Mouse (Mus musculus) MN1 (cell line): ENCODE results near the gene Fancd2os.

Source experiments
- DNase-seq: peaks from one replicate; pipeline ENCODE4 v3.0.0-alpha.2; 2016; ENCODE audit warnings: low spot score

The Fancd2os gene

DNA sequence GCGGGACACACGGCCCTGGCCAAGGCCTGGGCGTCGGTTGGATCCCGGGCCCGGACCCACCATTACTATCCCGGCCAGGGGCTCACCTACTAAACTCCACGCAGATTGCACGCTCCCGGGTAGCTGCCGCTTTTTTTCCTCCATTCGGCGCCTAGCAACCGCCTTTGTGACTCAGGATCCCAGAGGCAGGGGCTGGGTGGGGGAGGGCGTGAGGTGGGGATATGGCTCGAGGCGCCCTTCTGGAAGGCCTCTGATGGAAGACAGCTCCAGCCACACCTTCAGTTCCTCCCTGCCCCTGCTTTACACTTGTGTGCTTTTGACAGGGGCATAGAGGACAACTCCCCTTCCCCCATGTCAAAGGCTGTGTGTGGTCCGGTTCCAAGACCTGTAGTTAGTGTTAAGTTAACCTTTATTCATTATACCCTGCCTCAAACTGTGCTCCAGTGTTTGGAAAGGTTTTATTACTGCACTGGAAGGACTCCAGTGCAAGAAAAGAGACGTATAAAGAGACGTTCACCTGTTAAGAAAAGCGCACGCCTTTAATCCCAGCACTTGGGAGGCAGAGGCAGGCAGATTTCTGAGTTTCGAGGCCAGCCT is at the start of gene Fancd2os:
Gene Fancd2os (minus strand): TSS at position 173 of the 597 bp plus-strand sequence.
- DNase-seq: peak; percentile 36

GRCm38 (mm10) chr6:113650197-113650640 is 49.7 kb upstream of the Fancd2os start:
- DNase-seq: no peak

- DNase-seq: peak; percentile 9
These were observed 49.1 kb upstream of the Fancd2os start for GRCm38 (mm10) chr6:113649346-113650196.

GRCm38 (mm10) chr6:113644808-113645207 is 44.3 kb upstream of the Fancd2os start:
- no peak for DNase-seq

GRCm38 (mm10) chr6:113643967-113644366 is 43.5 kb upstream of the Fancd2os start:
- no peak for DNase-seq

DNA sequence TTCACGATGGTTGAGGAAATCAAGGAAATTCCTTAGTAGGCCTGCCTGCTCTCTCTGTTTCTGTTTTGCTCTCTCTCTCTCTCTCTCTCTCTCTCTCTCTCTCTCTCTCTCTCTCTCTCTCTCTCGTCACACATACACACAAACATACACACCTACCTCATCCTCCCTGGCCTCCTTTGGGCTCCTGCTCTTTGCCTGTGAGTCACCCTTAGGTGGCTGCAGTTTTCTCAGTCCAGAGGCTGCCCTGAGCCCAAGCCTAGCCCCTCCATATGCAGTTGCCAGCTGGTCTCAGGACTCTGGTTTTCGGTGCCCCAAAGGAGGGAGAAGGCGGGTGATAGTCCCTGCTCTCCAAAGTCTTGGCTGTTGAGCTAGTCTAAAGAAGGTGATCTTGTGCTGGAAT is 42.5 kb upstream of the Fancd2os start:
- DNase-seq: no peak

DNA sequence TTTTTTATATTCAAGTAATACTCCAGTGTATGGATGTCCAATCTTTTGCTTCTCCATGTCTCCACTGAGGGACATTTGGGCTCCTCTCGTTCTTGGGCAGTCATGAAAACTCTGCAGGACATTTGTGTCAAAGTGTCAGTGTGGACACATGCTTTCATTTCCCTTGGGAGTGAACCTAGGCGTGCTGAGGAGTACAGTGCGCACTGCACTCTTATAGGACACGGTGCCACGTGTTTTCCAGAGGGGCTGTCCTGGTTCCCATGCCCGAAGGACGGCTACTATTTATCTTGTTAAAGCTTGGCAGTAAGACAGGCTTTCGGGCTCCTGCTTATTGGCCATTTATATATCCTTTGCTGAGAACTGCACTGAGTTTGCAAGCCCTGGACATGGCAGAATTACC is 42.1 kb upstream of the Fancd2os start:
- DNase-seq: no peak

DNA sequence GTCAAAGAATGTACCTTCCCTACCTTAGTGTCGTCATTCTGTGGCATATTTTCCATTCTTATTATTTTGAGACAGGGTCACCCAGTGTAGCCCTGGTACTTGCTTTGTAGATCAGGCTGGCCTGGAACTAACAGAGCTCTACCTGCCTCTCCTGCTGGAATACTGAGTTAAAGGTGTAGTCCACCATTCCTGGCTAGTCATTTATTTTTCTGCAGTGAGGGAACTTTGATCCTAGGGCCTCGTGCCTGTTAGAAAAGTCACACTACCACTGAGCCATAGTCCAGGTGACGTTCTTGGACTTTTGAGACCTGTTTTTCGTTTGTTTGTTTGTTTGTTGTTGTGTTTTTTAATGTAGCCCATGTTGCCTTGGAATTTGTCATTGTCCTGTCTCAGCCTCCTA is 38.7 kb upstream of the Fancd2os start:
- no peak for DNase-seq

DNA sequence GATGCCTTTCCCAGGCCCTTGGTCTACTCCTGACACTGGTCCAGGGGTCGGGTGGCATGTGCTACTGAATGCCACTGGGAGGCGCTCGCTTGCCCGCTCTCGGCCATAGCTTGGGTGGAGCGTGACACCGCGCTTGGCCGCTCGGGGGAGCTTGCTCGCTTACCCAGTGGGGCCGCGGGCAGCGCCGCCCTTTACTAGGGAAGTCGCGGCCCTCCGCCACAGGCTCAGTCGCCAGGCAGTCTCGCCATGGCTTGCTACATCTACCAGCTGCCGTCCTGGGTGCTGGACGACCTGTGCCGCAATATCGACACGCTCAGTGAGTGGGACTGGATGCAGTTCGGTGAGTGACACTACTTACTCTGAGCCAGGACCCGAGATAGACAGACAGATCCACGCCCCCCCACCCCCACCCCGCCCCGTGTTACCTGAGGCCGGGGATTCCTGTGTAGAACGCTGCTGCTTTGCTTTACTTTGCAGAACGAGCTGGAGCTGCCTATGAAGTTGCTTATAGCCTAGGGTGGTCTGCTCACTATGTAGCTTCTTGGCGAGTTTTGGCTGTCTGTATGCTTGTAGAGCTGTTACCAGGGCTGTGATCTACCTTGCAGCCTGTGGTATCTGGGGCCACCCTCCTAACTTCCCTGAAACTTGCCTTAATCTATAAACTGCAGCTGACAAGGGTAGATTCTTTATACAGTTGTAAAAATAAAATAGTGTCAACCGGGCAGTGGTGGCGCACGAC is 38.0 kb upstream of the Fancd2os start, which contains the start of gene Irak2:
Gene Irak2 (plus strand): TSS at position 166 of the 739 bp plus-strand sequence.
- peak; percentile 93 for DNase-seq

DNA sequence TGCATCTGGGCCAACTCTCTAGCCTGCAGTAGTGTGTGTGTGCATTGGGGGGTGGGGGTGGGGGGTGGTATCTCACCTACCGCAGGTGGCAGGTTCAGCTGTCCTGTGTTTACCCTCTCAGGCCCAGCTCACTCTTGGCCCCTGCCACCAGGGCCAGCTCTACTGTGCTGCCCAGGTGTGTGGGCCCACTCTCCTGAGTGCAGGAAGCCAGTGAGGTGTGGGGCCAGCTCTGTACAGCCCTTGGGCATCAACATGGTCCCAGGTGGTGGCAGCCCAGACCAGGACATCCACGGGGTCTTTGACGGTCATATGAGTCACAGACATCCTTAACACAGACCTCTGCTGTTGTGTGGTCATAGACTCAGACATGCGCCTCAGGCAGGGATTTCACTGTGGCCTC is 32.3 kb upstream of the Fancd2os start:
- DNase-seq: no peak

DNA sequence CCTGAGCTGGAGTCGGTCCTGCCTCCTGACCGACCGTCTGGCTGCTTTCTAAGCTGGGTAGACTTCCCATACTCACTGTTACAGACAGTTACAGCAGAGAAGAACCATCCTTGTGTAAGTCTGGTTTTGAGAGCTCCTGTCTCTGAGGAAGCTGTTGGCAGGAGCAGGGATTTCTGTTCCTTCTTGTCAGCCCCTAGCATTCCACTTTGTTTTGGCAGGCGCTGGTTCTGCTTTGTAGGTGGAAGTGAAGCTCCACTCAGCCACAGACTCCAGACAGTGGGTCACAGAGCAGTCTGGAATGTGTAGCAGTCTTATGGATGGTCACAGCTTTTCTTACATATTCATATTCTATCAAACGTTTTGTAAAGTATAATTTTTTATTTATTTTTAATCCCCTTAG is 29.8 kb upstream of the Fancd2os start:
- DNase-seq: no peak

- DNase-seq: peak; percentile 5
These were observed 24.7 kb upstream of the Fancd2os start for GRCm38 (mm10) chr6:113624989-113625770.

DNA sequence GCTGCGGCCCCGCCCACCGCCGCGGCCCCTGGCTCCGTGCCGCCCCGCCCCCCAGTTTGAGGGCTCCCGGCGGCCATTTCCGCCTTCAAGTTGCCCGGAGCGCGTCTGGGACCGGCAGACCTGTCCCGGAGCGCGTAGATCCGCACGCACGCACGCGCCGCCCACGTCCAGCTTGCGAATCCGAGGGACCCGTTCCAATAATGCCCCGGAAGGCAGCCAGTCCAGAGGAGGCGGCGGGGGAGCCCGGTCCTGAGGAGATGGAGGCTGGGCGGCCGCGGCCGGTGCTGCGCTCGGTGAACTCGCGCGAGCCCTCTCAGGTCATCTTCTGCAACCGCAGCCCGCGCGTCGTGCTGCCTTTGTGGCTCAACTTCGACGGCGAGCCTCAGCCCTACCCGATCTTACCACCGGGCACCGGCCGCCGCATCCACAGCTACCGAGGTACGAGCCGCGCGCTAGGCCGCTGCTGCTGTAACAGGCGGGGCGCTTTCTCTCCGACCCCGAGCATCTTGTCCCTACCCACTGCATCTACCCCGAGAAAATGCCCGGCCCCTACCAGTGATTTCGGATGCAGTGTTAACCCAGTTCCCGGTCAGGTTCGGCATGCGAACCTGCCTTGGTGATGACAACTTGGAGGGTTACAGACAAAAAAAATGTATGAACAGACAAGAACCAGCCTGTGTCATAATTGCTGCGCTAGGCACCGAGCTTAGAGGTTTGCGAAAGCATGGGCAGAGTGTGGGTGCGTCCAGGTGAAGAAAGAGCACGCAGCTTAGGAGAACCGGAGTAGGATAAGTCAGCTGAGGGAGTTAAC is 23.6 kb upstream of the Fancd2os start, which contains the start of gene Vhl:
Gene Vhl (plus strand): TSS at position 19 of the 811 bp plus-strand sequence.
- DNase-seq: peak; percentile 81

DNA sequence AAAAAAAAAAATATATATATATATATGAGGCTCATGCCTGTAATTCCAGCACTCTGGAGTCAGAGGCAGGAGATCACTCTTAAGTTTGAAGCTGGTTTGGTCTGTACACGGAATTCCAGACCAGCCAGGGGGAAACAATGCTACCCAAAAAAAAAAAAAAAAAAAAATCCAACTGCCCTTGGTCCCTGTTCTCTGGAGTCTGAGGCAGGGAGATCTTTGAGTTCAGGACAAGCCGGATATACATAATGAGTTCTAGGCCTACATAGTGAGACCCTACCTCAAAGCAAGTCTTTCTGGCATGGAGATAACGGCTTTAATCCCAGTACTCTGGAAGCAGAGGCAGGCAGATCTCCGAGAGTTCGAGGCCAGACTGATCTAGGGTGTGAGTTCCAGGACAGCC is 22.9 kb upstream of the Fancd2os start:
- DNase-seq: no peak

GRCm38 (mm10) chr6:113615489-113615888 is 15.0 kb upstream of the Fancd2os start:
- no peak for DNase-seq

DNA sequence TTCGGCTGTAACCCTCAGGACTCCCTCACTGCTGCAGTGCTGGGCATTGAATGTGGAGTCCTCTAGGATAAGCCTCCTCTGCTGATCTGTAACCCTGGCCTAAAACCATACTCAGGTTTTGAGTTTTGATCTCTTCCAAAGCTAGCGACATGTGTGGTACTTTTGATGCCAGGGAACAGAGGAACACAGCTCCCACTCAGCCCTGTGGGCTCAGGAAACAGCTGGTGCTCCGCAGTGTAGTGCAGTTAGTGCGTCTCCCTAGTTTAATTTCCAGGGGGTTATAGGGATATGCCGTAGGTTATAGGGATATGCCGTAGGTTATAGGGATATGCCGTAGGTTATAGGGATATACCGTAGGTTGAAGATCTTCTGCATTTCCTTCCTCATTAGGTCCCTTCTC is 14.5 kb upstream of the Fancd2os start:
- DNase-seq: no peak

- no peak for DNase-seq
These were observed 13.6 kb upstream of the Fancd2os start for GRCm38 (mm10) chr6:113614152-113614551.

GRCm38 (mm10) chr6:113612258-113612969 is 11.9 kb upstream of the Fancd2os start:
- DNase-seq: no peak

- DNase-seq: no peak
These were observed 8.8 kb upstream of the Fancd2os start for GRCm38 (mm10) chr6:113609293-113609692.

DNA sequence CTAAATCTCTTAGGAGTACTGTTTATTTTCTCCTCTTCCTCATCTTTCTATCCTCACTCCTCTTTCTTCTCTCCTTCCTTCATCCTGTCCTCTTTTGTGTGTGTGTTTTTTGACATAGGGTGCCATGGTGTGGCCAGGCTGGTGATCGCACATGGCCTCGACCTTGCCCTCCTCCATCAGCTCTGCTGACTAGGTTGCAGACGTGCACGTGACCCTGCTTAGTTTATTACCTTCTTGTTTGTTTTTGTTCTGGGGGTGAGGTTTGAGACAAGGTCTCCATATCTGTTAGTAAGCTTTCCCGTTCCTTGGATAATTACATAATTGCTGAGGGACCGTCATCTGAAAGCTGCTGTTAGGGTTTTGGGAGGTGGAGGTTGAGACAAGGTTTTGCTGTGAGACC is 8.4 kb upstream of the Fancd2os start:
- DNase-seq: no peak
